Mouse (Mus musculus): ENCODE results near the gene Otulin.

GRCm38 (mm10) chr15:27553554-27553953 is 76.9 kb downstream of the Otulin start:
- no peak for TF ChIP-seq MAFK (IDR thresholded peaks at IDR 0.05; ENCODE audit: borderline replicate concordance, low read depth, low read length)
- no peak for TF ChIP-seq RAD21 (IDR thresholded peaks at IDR 0.05; ENCODE audit: low read depth, low read length)
- no peak for TF ChIP-seq CTCF (IDR thresholded peaks at IDR 0.05 in 2 of 3, conservative IDR thresholded peaks at IDR 0.05 in 1 of 3; ENCODE audit: control insufficient read depth in 1 of 3, insufficient read depth in 1 of 3, low read depth in 2 of 3, low read length in 3 of 3, poor library complexity in 1 of 3, severe bottlenecking in 1 of 3)
- TF ChIP-seq EP300 (IDR thresholded peaks at IDR 0.05; ENCODE audit: low read depth in 1 of 2, low read length in 2 of 2): no peak
- no peak for TF ChIP-seq MAX (IDR thresholded peaks at IDR 0.05; ENCODE audit: low read length)
- no peak for TF ChIP-seq SMC3 (IDR thresholded peaks at IDR 0.05; ENCODE audit: low read depth, low read length)
- TF ChIP-seq POLR2A (IDR thresholded peaks at IDR 0.05; ENCODE audit: control insufficient read depth in 1 of 2, insufficient read depth in 1 of 2, low read depth in 1 of 2, low read length in 2 of 2, poor library complexity in 1 of 2): no peak
- TF ChIP-seq CHD1 (IDR thresholded peaks at IDR 0.05; ENCODE audit: low read depth, low read length): no peak
- no peak for TF ChIP-seq TAL1 (IDR thresholded peaks at IDR 0.05; ENCODE audit: low read length)
- TF ChIP-seq UBTF (IDR thresholded peaks at IDR 0.05; ENCODE audit: borderline replicate concordance, insufficient read depth, low read depth, low read length): no peak
- no peak for TF ChIP-seq POLR2AphosphoS2 (IDR thresholded peaks at IDR 0.05; ENCODE audit: low read length)
- no peak for TF ChIP-seq TBP (IDR thresholded peaks at IDR 0.05; ENCODE audit: low read depth, low read length)
- no peak for TF ChIP-seq ZMIZ1 (IDR thresholded peaks at IDR 0.05; ENCODE audit: low read depth, low read length)
- no peak for TF ChIP-seq E2F4 (IDR thresholded peaks at IDR 0.05; ENCODE audit: borderline replicate concordance, low read depth, low read length)

Measured in MEL (cell line).